Mouse (Mus musculus) urinary bladder, postnatal 14 days (tissue): ENCODE data around the gene Mapk8ip3.
"Not testable (repeated sequence)": the region's sequence is repeated elsewhere in the genome, so short reads cannot be mapped to it uniquely, and the experiment has no call there.

Source experiments
- DNase-seq: peaks from one replicate; pipeline ENCODE4 v3.0.0; 2021; ENCODE audit warnings: low spot score

The Mapk8ip3 gene

DNA sequence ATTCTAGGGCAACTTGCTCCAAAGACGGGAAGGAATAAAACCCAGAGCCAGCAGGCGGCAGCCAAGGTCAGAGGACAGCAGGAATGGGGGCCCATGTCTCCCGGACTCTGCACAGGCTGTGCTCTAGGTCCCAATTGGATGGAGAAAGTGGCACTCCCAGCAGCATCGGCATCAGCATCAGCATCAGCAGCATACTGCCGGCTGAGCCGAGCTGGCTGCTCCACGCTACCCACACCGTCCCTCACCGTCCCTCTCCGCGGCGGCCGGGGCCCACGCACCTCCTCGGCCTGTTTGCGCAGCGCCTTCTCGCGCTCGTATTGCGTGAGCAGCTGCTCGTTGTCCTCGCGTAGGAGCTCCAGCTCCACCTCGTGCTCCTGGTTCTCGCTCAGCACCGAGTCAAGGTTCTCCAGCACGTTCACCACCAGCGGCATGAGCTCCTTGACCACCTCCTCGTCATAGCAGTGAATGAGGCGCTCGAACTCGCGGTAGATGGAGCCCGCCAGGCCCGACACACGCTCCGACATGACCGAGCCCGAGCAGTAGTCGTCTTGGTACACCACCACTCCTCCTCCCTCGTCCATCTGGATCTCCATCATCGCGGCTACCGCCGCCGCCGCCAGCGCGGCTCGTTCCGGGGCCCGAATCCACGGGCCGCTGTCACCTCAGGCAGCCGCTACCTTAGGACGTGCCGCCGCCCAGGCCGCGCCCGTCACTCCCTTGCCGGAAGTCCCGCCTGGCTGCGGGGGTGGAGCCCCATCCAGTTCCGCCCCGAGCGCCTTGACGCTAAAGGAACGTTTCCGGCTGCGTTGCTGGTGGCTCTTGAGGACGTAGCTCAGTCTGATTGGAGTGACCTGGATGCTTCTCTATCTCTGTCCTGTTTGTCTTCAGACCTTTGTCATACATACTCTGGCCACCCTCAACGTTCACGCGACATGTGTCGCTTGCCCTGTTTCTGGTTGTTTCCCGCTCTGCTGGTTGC, at the start of gene Mapk8ip3:
Mapk8ip3 (minus strand) TSS at position 719 of the 979 bp plus-strand sequence.
- DNase-seq, result peak; percentile 95

DNA sequence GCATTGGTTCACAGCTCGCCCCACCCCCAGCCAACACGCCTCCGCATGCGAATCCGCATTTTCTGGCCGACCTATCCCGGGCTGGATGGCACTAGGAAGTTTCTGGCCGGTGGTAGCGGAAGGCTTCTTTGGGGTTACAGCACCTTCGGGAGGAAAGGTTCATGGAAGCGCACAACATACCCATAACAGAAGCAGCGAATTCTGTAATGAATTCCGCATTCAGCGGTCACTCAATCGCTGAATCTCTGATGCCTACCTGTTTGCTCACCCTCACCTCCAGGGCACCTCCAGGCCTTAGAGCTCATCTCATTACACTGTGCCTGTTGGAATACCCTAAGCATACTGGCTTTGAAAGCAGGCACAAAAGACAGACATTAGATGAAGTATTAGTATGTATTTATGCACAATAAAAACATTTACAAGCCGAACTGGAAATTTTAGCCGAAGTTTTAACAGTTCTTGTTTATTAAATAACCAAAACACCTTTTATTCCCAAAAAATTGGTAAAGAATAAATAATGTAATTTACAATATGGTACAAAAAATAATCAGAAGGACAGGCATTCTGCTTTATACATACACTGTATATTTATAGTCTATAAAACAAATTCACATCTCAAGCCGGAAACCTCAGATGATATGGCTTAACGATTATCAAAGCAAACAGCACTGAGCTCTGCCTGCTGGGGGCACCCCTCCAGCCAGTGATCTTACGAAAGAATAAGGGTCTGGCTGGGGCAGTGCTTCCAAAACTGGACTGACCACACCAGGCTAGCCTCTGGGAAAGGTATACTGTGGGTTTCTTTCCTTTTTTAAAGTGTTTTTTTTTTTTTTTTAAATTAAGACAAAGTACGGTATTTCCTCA, 24.3 kb upstream of the Mapk8ip3 start:
- DNase-seq, result no peak

DNA sequence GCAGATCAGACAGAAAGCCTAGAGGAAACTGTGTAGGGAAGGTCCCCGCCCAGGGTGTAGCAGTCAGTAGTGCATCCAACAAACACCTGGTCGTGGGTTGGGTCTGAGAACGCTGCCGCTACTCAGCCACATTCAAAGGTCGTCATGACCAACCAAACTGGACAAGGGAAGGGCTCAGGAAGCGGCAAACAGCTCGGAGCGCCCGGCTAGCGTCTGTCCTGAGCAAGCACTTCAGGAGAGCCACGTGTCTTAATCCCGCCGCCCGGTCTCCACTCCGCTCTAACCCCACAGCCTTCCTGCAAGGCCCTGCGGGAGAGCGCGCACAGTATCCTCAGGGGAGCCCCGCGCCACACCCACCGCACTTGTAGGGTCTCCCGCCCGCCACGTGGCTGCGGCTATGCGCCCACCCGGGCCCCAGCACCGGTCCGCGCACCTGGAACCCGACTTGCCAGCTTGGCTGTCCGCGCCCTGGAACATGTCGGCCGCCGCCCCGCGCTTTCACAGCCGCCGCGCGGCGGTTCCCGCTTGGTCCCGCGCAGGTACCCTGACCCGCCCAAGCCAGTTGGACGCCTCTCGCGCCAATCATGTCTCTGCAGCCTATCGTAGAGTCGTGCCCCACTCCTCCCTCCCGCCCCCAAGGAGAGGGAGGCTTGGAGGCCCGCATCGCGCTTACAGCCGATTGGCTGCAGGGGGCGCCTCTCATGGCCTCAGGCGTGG, 23.5 kb upstream of the Mapk8ip3 start, which contains the start of gene Jpt2:
Jpt2 (minus strand) TSS at position 555 of the 717 bp plus-strand sequence.
- DNase-seq, result peak; percentile 99

DNA sequence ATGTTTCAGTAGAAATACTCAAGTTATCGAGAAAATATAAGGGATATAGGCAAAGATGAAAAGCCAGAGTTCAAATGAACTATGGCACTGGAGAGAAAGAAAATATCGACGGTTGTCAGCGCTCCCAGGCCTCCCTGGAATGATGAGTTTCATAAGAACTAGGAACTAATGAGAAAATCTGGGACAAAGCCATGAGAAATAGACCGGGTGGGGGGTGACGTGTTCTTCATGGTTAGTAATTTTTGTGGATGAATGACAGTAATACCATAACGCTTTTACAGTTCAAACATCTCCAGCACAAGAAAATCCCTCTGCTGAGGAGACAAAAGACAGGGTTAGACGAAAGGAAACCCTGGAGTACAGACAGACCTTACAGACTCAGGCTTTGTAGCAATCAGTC, 22.6 kb upstream of the Mapk8ip3 start:
- no peak for DNase-seq

DNA sequence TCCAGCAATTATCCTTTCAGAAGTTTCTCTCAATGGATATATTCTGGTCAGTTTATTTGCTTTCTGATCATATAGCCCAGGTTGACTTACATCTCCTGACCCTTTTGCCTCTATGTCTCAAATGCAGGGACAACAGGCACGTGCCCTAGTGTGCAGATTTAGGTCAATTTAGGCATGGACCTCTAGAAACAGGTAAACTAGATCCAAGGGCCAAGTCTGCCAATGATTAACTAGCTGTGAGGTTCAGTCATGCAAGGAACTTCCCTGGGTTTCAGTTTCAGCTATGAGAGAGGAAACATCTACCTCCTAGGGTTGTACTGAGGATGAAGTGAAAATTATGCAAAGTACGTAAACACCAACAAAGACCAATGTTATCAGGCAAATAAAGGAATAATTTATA, 16.5 kb upstream of the Mapk8ip3 start:
- DNase-seq, result no peak

DNA sequence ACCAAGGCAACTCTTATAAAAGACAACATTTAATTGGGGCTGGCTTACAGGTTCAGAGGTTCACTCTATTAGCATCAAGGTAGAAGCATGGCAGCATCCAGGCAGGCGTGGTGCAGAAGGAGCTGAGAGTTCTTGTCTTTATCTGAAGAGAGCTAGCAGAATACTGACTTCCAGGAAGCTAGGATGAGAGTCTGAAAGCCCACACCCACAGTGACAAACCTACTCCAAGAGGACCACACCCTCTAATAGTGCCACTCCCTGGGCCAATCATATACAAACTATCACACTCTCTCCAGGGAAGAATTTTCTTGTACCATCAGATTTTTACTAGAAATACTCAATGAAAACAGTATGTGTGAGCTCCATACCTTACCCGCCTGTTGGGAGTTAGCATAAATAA, 13.9 kb upstream of the Mapk8ip3 start:
- no peak for DNase-seq

DNA sequence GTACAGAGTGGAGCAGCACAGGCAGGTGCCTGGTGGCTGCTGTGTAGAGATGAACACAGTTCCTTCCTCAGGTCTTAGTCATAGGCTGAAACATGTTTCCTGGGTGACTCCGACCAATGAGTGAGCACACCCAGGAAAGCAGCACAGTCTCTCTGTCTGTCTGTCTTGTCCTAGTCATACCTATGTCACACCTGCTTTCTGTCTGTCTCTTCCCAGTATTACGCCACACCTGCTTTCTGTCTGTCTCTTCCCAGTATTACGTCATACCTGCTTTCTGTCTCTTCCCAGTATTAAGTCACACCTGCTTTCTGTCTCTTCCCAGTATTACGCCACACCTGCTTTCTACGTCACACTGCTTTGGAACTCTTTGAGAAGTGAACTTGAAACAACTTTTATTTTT, 11.4 kb upstream of the Mapk8ip3 start:
- no peak for DNase-seq

DNA sequence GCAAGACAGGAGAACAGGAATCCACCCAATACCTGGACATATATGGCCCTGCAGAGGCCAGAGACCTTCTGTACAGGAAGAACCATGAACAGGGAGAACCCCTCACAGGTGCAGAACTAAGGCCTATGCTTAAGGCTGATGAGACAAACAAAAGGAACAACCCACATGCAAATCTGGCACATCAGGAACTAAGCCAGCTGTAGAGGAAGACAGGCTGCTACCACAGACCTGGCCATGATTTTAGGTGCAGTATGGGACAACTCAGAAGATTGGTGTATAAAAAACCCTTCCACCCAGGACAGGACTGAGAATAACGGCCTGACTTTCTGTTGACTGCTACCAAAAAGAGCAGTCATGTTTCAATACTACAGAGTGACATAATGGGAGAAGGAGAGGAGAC, 6.8 kb upstream of the Mapk8ip3 start:
- not testable (repeated sequence) for DNase-seq

DNA sequence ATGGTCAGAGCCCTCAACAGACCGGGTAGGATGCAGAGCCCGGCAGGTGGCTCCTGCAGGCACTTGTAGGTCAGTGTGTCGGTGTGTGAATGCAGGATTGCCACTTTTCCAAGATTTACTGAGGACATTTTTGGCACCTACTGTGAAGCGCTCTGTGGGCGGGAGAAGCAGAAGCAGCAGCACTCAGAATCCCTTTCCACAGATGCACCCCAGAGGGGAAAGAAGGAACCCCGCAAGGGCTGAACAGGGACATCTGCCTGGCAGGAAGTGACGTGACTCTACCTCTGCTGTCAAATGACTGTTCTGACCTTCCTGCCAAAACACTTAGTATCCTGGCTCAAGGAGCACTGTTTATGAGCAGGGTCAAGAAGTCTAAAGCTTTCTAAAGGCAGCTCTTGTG, 6.3 kb upstream of the Mapk8ip3 start:
- DNase-seq, result no peak

DNA sequence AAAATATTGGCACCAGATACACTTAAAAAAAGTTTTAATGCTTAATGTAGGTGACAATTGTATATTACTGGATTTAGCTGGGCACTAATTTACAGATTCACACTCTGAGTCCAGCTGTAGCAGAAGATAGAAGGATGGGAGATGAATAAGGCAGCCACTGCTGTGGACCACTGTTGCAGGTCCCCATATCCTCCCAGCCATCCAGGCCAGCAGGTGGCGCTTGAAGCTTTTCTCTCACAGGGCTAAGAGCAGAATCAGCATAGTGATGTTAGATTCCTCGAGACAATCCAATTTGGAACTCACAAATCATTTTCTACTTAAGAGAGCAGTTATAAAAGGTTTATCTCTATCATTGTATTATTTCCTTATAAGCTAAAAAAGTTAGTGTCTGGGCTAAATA, 5.7 kb upstream of the Mapk8ip3 start:
- peak; percentile 41 for DNase-seq

DNA sequence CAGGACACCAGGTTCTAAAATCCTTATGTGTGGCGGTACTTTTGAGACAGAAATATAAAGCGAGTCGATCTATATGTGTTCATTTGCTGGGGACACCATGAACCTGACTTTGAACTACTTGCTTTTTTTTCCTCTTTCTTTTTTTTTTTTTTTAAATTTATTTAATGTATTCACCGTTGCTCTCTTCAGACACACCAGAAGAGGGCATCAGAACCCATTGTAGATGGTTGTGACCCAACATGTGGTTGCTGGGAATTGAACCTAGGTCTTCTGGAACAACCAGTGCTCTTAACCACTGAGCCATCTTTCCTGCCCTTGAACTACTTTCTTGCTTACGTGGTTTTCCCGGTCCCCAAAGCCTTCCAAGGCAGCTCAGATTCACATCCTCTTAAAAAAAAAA, 489 bp upstream of the Mapk8ip3 start:
- DNase-seq, result no peak

DNA sequence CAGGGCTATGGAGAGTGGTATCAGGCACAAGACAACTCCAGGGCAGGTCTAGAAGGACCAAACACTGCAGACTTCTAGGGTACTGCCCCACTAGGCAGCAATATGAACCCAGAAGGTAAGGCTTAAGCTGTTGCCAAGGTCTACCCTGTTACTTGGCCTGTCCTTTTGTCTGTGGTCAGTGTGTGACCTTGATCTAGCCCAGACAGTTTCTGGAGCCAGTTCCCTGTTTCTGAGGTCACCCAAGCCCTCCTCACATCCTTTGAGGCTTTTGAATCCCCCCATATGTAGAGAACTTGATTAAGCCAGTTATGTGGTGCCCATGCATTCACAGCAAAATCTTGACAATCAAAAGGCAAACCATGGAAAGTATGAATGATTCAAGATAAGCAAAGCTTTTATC, 1.1 kb downstream of the Mapk8ip3 start:
- no peak for DNase-seq

DNA sequence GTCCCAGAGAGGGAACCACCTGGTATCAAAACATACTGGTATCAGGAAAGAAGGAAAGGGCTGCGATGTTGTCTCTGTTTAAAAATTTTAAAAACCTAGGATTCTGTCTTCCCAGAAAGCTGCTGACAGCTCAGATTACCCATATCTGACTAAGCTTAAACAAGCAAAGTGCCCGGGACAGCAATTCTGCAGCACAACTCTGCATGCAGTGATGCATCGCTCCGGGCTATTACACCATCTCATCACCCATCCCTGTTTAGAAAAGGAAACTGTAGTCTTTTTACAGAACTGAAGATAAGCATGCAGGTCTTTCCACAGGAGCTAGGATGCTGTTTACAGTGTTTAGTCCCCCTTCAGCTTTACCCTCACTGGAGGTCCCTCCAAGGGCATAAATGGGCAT, 1.9 kb downstream of the Mapk8ip3 start:
- DNase-seq, result peak; percentile 7

DNA sequence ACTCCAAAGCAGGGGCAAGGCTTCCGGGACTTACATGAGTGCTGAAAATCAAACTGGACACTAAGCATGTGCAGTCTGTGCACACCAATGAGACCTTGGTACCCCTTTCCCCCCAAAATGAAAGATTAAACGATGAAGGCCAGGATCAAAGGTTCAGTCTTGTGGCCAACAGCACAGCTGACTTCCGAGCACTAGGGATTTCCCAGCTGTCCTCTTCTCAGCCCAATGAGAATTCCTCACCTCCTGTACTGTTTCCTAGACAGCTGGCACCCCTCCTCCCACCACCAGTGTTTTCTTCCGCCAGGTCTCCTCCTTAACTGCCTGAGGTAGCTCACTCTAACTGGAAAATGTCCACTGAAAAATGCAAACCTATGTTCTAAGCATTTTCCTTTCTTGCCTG, 3.6 kb downstream of the Mapk8ip3 start:
- DNase-seq, result no peak

DNA sequence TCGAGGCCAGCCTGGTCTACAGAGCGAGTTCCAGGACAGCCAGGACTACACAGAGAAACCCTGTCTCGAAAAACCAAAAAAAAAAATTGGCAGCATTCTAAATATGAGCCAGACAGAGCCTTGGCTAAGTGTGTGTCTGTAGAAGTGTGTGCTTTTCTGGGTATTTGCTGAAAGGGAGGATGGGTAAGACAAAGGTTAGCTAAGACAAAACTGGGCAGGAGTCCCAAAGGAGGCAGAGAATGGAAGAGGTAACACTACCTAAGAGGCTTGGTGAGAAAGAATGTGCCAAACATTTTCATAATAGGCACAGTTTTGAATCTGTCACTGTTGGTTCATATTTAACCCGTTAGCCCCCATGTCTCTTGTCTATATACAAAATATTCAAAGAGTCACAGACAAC, 4.3 kb downstream of the Mapk8ip3 start:
- DNase-seq, result no peak

DNA sequence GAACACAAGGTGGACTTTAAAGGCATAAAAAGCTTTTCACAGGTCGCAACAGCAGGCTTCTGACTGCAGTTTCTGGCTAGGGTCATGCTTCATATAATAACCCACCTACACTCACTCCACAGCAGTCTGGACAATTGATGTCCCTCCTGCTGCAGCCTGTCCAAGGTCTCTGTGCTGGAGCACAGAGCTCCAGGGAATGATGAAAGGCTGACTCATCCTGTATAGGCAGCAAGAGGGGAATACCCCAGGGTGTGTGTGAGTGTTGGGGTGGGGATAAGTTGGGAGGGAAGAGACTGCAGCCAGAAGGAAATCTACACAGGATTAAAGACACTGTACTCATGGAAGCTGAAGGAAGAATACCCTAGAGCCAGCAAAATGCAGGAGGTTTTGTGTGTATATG, 7.3 kb downstream of the Mapk8ip3 start:
- DNase-seq, result no peak

DNA sequence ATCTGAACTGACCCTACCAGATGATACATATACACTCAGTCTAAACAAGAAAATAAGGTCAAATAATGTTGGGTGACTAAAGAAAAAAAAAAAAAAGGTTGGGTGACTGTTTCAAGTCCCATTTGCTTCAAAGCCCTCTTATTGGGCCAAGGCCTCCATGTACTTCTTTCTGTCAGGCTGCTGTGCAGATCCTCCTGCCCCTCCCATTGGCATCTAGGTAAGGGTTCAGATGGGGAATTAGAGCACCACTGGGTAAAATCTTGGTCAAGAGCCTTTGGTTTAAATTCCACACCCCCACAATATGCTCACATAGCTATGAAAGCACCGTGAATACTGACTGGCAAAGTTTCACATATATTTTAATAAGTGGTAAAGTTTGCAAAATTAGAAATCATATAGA, 13.5 kb downstream of the Mapk8ip3 start:
- DNase-seq, result no peak

DNA sequence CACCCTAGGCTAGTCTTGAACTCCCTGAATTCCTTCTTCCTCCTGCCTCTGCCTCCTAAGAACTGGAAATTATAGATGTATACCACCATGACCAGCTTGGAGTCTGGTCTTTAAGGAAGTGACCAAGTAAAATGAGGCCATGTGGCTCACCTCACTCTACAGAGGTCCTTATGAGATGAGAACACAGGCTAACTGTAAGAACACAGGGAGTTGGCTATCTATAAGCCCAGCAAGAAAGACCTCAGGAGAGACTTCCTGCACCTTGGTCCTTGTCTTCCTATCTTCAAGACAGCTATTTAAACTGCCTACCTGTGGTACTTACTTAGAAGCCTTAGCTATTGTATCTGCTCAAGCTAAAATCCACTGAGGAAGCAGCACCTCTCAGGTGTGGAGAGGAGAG, 22.8 kb downstream of the Mapk8ip3 start:
- DNase-seq, result no peak

DNA sequence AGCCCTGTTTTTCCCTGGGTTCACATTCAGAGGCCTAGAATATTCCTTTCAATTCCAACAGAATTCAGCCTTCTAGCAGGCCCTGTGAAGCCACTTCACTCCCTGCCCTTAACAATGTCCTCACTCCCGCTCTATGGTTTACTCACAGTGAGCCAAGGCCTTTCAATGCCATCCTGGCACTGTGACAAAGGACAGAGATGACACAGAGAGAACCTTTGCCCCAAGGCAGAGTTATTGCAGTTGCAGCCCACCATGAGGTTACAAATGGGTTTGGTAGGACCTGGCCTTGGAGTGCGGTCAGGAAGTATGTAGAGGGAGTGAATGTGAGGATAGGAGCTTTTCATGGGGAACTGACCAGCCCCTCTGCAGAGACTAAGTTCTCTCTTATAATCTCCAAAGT, 29.2 kb downstream of the Mapk8ip3 start:
- no peak for DNase-seq

DNA sequence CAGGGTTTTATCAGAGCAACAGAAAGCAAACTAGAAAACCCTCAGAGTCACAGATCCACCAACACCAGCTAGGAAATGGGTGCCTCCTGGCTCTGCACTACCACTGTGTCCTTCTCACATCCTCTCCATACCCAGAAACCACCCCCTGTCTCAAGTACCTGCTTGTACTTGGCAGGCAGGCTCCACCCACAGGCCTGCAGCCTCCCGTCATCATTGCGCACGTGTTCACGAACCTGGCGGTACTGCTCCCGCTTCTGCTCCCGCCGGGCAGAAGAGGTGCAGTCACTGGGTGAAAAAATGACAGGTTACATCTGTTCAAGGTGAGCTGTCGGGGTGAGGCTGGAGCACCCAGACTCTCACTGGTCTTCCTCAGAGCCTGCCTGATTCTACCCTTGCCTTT, 33.0 kb downstream of the Mapk8ip3 start:
- DNase-seq, result no peak

DNA sequence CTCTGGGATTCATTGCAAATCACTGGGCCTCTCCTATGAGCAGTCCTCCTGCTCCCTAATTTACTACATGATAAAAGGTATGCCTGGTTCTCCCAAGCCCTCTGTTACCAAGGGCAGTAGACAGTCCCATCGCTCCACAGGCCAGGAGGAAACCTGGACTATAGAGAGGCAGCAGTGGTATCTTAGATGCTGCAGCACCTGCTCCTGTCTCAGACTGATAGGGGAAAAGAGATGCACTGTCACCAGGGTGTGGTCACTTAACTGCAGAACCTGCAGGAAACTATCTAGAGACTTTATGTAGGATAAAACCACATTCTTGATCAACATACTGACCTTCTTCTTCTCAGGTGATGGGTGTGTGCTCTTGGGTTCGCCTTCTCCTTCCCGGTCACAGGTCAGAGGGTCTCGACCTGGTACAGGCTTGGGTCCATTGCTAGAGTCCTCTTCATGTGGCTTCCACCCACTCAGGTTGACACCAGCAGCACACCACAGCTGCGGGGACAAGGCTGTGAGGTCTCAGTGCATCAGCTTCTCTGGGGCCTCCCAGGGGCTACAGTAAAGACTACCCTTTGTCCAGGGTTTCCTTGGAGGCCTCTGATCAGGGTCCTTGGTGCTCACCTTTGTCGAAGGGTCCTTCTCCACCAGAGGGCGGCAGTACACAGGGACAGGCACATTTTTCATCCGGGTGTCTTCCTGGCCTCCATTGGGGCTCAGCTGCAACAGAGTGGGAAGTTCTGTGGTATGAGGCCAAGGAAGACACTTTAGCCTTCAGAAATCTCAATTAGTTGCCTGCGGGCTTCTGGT, 33.9 kb downstream of the Mapk8ip3 start:
- DNase-seq, result no peak
